Mouse (Mus musculus) stomach, embryonic 16.5 days (tissue): ENCODE measurements around the gene Gm28576. TPM values are rescaled to one million over a fixed set of nuclear protein-coding genes. Genes with fewer than 3 reads are reported as not detected.
"Not testable (repeated sequence)": the region's sequence is repeated elsewhere in the genome, so short reads cannot be mapped to it uniquely, and the experiment has no call there.

Experiments
- ATAC-seq: fragments of 200-750 bp; cut with Nextera tagmentation; 2 replicates; pipeline ENCODE4 v1.8.0; 2017; ENCODE audit warnings: moderate number of reproducible peaks, moderate TSS enrichment; ENCODE audit not compliant: insufficient read depth, low FRiP score
- H3K27ac ChIP-seq: fragments of 300-500 bp; sonication (generic); 2 replicates; pipeline ENCODE4 v1.5.1; 2014; ENCODE audit warnings: low read length
- H3K27me3 ChIP-seq: fragments of 300-500 bp; sonication (generic); 2 replicates; pipeline ENCODE4 v1.6.1; 2014; ENCODE audit warnings: low read length, control low read depth, mixed read lengths; ENCODE audit not compliant: control insufficient read depth, insufficient read depth
- H3K36me3 ChIP-seq: fragments of 300-500 bp; sonication (generic); 2 replicates; pipeline ENCODE4 v1.6.1; 2014; ENCODE audit warnings: low read length; ENCODE audit not compliant: control insufficient read depth, insufficient read depth
- H3K4me1 ChIP-seq: fragments of 300-500 bp; sonication (generic); 2 replicates; pipeline ENCODE4 v1.6.1; 2014; ENCODE audit warnings: low read length, control low read depth, mixed read lengths; ENCODE audit not compliant: control insufficient read depth, insufficient read depth
- H3K4me2 ChIP-seq: fragments of 300-500 bp; sonication (generic); 2 replicates; pipeline ENCODE4 v1.6.1; 2014; ENCODE audit warnings: low read depth, low read length, mixed read lengths
- H3K4me3 ChIP-seq: fragments of 300-500 bp; sonication (generic); replicated peaks from 2 replicates; pipeline ENCODE4 v1.5.1; 2014; ENCODE audit warnings: mild to moderate bottlenecking, low read length
- H3K9ac ChIP-seq: fragments of 300-500 bp; sonication (generic); 2 replicates; pipeline ENCODE4 v1.6.1; 2014; ENCODE audit warnings: low read length
- H3K9me3 ChIP-seq: fragments of 300-500 bp; sonication (generic); replicated peaks from 2 replicates; pipeline ENCODE4 v1.6.1; 2016; ENCODE audit warnings: low read length, control low read depth; ENCODE audit not compliant: control insufficient read depth
- WGBS: fragments of 180-500 bp; shearing (Covaris S2); extraction: QIAGEN DNeasy Blood & Tissue Kit; methylation state at CpG from one replicate; pipeline ENCODE4 v1.1.7; 2014; 5-methylcytosine and 5-hydroxymethylcytosine counted together
- polyA plus RNA-seq: library from polyadenylated mRNA; unstranded; fragments of >200 nt; fragmentation: Nextera tagmentation; extraction: Ambion mirVana; gene quantifications from 2 replicates; pipeline ENCODE4 v1.2.1, GENCODE M21; 2015

Gm28576 gene
- polyA plus RNA-seq = not detected in 2 replicates

- WGBS = no CpG with 5 or more reads among the region's 8 CpGs
- not testable (repeated sequence) for H3K9ac ChIP-seq
Observed at GRCm38 (mm10) chrY:7722641-7723040, at the start of gene Gm28576. Gene Gm28576 (plus strand): TSS chrY:7722941.

More at GRCm38 (mm10) chrY:7722641-7723040, at the start of gene Gm28576:
- not testable (repeated sequence) for H3K4me1 ChIP-seq, H3K27ac ChIP-seq, H3K27me3 ChIP-seq, H3K4me2 ChIP-seq, H3K36me3 ChIP-seq, H3K4me3 ChIP-seq, H3K9me3 ChIP-seq, ATAC-seq

Other genes with a start within 250 kb of the Gm28576 start
- gene Gm20826, start 84.5 kb upstream of the Gm28576 start, polyA plus RNA-seq = 0.03 TPM in 1 of 2 replicates, not detected in the other